Mouse (Mus musculus) CD8-positive naive resting alpha-beta T cell, adult 2 months (primary cell): ENCODE measurements around the gene Tmco3.
A peak's percentile ranks its signal among the peaks of the same experiment; 100 is the strongest.
"Not testable (repeated sequence)": the region's sequence is repeated elsewhere in the genome, so short reads cannot be mapped to it uniquely, and the experiment has no call there.

ENCODE experiments used
- DNase-seq, 2 experiments: peaks; one replicate each; pipeline ENCODE4 v3.0.0; 2022; ENCODE audit warnings: low read depth in 2 of 2, low spot score in 2 of 2

The Tmco3 gene

DNA sequence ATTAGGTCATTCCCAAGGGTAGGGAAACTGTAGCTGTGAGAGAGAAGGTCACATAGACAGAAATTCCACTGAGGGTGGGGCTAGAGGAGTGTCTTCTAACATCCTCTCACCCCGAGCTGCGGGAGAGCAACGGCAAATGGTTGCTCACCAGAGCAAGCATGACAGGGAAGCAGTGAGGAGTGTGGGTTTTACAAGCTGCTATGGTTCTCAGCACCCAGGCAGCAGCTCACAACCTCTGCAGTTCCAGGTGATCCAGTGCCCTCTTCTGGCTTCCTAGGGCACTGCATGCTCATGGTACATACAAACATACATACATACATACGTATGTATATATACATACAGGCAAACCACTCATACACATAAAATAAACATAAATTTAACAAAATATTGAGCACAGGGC lies 17.9 kb downstream of the Tmco3 start:
- DNase-seq = no peak

DNA sequence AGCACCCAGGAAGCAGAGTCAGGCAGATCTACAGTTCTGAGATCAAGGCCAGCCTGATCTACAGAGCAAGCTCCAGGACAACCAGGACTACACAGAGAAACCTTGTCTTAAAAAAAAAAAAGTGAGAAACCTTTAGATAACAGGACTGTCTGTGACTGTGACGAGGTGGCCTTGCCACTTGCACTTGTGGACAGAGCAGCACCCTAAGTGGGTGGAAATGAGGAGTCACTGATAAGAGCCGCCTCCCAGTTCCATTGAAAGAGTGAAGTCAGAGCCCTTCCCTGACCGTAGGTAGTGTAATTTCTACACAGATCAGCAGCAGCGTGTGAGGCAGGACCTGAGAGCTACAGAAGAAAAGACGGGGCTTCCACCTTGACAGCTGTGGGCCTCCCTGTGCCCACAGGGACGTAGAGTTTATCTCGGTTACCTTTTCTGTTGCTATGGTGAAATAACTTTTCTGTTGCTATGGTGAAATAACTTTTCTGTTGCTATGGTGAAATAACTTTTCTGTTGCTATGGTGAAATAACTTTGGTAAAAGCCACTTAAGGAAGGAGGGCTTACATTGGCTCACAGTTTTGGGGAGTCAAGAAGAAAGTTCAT lies 18.4 kb downstream of the Tmco3 start:
- no peak for DNase-seq

DNA sequence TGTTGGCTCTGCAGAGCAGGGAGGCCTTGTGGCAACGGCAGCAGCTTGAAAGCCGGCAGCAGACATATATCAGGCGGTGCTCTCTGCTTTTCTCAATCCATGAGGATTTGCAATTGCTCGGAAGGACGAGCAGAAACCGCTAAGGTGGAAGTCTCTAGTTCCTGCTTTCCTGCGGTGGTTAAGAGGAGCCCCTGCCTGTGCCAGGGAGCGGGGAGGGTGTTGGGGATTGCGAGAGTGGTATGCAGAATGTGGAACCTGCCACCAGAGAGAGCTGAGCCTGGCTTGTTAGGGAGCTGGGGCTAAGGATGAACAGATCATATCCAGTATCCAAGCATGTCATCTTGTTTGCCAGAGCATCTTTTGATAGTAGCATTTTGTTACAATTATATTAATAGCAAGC lies 18.9 kb downstream of the Tmco3 start:
- no peak for DNase-seq

DNA sequence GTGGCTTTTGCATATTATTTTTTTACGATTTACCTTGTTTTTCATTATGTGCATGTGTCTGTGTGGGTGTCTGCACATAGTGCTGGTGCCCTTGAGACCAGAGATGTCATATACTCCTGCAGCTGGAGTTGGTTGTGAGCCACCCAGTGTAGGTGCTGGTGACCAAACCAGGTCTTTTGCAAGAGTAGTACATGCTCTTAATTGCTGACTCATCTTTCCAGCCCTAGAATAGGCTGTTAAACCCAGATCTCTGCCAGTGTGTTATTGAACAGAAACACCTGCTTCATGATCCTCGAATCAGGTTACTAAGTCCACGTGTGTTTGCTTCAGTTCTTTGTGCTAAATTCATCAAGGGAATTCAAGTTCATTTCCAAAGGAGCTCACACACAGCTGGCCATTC lies 26.9 kb downstream of the Tmco3 start:
- no peak for DNase-seq

DNA sequence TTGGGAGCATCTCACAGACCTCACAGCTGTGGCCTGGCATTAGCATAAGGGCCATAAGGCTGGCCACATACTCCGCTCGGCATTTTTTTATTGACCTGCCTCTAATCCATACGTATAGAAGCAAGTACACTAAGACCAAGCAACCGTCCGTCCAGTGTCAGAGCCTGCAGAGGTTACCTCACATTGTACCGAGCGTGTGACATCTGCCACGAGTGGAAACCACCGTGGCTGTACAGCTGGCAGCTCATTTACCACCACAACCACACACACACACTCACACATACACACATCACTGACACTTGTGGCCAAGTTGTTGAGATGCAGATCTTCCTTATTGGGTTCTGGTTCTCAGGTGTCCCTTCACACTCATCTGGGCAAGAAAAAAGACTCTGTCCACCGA lies 28.7 kb downstream of the Tmco3 start:
- no peak for DNase-seq

DNA sequence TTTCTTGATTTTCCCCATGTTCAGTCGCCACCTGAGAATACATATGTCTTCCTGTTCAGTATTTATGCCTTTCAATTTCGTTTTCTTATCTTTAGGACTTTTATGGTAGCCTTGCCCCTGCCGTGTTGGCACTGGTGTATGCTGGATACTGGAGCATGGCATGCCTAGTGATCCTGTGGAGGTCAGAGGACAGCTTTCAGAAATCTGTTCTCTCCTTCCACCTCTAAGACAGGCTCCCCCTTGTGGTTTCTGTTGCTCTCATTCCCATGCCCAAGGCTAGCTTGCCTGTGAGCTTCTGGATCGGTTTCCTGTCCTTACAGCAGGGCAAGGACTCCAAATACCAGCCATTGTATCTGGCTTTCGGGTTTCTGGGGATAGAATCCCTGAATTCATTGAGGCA lies 38.6 kb downstream of the Tmco3 start:
- no peak for DNase-seq

DNA sequence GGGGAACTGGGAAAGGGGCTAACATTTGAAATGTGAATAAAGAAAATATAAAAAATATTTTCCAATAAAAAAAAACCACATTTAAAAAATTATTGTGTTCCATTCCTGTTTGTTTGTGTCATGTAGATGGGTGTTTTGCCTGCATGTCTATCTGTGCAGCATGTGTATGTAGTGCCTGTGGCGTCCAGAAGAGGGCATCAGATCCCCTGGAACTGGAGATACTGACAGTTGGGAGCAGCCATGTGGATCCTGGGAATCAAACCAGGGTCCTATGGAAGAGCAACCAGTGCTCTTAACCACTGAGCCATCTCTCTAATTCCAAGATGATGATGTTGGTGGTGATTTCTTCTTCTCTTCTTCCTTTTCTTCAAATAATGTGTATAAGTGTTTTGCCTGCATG lies 46.7 kb downstream of the Tmco3 start:
- no peak for DNase-seq

DNA sequence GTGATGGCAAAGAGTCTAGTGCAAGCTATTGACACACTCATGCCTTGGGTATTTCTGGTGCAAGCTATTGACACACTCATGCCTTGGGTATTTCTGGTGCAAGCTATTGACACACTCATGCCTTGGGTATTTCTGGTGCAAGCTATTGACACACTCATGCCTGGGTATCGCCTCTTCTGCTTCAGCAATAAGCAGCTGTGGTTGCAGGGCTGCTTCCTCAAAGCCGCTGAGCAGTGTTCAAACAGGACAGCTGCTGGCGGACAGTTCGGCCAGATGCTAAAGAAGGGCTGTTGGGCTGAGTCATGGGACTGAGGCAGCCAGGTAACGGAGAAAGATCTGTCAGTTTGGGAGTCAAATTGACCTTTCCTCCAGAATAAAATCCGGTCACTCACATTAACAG lies 49.3 kb downstream of the Tmco3 start:
- not testable (repeated sequence) for DNase-seq

DNA sequence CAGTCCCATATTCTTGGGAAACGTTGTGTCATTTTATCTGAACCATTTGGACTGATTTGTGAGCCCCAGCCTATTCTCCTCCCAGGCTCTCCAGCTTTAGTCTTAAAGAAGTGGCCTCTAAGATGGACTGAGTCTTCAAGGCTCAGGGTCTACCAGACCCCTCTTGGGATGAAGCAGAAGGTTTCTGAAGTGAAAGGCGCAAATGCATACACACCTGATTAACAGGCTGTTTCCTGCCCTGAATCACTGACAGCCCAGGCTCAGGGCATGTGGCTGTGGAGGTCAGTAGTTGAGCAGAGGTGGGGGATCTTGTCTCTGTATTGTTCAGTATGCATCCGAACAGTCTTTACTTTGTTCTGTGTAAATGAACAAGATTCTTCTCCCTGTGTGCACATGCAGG lies 49.7 kb downstream of the Tmco3 start:
- no peak for DNase-seq

DNA sequence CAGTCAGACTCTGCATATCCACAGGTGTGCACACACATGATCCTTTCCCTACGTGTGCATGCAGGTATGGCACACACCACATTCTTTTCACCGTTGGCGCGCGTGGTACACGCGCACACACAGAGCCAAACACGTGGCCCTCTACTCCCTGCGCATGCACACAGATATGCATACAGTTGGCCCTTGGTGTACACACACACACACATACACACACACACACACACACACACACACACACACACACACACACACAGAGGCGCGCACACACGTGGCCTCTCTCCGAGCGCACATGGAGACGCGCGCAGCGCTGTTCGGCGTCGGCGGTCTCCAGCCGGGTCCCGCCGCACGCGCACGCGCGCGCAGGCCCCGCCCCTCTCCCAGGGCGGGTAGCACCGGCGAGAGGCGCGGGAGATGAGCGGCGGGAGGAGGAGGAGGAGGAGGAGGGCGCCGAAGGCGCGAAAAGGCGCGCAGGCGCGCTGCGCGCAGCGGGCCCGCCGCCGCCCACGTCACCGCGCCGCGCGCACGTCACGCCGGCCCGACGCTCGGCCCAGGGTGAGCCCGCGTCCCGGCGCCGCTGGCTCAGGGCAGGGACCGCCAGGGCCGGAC lies 50.4 kb downstream of the Tmco3 start, which contains the start of gene Tfdp1:
Tfdp1 (plus strand) TSS at position 497 of the 606 bp plus-strand sequence.
- peak; percentile 41 to 50 for DNase-seq

DNA sequence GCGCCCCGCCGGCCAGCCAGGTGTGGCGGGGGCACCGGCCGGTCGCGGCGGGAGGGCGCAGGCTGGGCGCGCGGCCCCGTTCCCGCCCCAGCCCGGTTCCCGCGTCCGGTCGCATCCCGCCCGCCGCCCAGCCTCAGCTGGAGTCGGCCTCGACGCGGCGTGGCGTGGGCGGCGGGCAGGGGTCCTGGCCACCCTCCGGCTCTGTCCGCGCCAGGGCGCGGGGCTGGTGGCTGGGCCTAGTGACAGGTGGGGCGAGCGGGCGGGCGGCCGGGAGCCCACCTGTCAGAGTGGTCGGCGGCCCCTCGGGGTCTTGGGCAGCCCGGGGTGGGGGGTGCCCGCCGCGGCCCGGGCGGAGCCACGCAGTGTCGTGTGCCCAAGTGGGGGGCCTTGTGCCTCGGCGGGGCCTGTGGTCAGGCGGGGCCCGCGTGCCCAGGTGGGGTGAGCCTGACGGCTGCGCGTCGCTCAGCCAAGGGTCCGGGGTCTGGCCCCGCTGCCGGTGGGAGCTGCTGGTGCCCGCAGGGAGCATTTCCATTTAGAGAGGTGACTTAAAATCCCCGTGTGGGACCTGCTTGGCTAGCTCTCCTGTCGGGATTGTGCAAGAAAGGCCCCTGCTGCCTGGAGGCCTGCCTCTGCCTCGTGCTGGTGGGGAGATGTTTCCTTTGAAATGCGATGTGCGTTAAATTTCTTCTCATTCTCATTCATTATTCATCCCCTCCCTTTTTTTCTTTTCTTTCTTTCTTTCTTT lies 51.1 kb downstream of the Tmco3 start:
- DNase-seq = peak in 1 of 2 experiments; percentile 4

DNA sequence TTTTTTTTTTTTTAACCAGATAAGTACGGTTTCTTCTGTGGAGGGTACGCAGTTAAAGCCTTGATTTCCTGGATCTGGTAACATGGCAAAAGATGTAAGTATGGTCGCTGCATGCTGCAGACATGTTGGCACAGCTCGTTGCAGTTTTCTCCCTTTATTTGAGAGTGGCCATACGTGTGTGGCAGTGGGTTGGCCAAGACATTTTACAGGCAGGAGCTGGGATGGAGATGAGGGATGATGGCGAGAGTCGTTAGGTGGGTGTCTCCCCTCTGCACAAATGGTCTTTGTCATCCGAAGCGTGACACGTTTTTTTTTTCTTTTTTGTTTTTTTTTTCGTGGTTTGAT lies 51.6 kb downstream of the Tmco3 start:
- no peak for DNase-seq

DNA sequence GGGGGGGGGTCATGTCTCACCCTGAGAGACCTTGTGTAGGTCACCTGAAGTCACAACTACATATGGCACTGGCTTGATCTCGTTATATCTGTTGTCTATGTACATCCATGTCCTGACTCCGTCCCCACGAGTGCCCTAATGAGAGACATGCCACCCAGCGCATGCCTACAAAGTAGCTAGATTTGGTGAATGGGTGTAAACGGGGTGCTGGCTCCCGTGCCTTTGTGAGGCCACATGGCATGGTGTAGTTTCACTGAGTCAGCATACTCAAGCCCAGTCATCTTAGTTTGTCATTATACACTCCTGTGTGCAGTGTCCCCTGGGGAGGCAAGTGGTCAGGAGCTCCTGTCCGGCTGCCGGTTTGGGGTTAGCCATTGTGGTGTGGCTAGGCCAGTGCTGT lies 52.7 kb downstream of the Tmco3 start:
- DNase-seq = no peak

DNA sequence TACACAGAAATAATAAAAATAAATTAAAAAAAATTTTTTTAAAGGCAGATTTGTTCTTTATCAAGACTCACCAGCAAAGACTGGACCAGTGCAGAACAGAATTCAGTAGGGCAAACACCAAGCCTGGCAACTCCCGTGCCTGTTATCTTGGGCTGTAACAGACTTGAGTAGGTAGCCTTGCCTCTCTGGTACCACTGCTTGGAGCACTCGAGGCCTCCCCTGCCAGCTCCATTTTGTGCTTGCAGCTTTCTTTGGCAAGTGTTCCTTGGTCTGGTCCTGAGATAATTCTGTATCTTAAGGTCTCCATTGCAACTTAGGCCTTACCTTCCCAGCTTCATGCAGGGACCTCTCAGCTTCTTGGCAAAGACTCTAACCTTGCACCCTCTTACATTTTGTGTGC lies 54.4 kb downstream of the Tmco3 start:
- no peak for DNase-seq

DNA sequence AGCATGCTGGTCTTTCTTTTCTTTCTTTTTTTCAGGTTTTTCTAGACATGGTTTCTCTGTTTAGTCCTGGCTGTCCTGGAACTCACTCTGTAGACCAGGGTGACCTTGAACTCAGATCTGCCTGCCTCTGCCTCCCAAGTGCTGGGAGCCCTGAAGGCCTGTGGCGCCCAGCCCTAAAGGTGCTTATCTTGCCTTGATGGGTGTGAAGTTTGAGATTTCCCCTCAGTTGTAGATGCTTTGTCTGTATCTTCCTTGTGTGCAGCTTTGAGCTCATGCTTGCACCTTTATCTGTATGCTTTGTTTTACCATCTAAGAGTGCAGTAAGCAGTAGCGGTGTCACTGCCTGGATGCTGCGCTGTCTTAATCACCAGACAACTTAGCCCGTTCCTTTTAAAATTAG lies 55.1 kb downstream of the Tmco3 start:
- DNase-seq = no peak

DNA sequence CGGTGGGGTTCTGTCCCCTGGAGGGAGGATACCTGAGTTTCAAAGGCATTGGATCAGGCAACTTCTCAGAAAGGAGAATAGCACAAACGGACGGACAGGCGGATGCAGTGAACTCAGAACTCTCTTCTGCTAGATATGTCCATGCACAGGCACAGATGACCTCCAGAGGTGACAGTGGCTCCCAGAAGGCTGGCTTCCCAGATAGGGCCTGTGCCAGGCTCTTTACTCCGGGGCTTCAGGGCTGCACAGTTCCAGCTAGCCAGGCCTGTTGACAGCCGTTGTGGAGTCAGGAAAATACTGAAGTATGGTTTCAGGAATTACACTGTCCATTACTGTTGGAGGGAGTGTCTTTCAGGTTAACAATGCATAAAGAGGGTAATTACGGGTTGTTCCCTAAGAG lies 62.1 kb downstream of the Tmco3 start:
- DNase-seq = no peak

DNA sequence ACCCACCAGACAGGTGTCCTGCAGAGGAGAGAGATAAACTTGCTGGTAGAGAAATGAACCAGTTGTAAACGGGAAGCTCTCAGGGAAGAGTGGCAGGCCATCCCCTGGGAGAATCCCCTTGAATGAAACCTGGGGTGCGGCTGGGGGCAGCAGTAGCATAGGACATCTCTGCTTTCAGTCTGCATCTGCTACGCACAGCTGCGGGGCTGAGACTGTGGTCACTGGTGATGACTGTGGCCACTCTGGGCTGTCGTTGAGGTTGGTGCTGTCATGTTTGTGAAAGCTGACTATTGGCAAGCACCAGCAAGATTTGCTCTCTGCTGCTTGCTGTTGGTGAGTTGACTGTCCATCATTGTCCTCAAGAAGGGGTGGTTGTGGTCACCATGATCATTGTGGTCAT lies 63.6 kb downstream of the Tmco3 start:
- DNase-seq = no peak

DNA sequence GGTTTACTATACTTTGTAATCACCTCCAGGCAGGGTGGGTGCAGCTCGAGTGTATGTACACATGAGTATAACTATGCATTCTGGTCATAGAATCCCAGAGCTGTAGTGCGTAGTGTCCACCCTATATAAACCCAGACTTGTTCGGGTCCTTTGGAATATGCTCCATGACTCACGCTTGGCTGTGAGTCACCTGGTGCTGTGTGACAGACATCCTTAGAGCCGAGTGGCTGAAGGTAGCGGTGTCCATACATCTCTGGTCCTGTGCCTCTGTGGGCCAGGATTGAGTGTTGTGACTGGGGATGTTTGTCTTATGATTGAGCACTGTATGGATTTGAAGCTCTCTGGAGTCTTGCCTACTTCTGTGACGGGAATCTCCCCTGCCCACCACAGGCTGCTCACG lies 64.6 kb downstream of the Tmco3 start:
- no peak for DNase-seq

DNA sequence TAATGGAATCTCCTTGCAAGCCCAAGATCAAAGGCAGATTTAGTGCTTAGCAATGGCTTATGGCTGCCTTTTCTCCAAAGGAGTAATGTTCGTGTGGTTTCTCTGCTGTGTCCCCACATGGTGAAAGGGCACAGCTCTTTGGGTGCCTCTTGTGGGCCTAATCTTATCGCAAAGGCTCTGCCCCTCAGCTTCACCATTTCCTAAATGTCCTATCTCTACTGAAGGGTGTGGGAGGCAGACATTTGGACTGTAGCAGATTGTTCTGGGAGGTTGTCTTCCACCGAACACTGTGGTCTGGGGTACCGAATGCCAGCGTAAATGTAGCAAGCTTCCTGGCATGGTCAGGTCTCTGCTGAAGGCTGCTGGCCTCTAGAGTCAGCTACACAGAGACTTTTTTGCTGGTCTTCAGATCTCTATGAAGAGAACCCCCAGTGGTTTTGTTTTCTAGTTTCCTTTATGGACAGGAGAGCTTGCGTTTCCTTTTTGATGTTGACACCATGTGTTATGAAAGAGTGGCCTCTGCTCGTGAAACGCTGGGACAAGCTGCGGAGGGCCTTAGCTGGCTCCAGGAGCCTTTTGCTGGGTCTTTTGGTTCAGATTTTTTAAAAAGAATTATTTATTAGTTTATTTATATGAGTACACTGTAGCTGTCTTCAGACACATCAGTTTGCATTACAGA lies 65.3 kb downstream of the Tmco3 start:
- no peak for DNase-seq

DNA sequence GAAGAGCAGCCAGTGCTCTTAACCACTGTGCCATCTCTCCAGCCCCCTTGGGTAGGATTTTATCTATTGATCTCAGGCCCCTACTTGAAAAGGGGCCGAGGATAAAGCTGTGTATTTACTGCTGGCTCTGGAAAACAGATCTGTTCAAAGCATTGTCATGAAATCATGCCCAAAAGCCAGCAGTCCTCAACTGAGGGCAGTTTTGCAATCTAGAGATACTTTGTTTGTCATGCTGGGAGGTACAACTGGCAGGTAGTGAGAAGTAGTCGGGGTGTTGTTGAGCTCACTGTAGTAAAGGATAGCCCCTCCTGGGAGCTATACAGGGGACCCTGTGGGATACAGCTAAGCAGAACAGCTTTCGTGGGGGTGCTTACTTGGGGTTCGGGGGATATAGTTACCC lies 65.9 kb downstream of the Tmco3 start:
- no peak for DNase-seq

DNA sequence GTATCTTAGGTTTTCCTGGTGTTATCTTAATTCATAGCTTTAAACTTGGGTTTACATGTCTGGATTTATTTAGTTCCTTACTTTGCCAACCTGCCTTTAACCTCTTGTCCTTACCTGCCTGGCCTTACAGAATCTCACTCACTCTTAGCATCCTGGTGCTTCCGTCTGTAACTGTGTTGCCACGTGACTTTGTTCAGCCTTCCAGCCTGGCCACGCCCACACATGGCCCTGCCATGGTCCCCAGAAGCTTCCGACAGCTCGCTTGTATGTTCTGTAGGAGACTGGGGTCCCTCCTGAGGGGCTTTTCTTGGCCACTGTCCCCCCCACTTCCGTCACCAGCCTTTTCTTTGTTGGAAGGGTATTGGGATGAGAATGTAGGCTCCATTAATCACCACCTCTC lies 68.2 kb downstream of the Tmco3 start:
- DNase-seq = no peak

DNA sequence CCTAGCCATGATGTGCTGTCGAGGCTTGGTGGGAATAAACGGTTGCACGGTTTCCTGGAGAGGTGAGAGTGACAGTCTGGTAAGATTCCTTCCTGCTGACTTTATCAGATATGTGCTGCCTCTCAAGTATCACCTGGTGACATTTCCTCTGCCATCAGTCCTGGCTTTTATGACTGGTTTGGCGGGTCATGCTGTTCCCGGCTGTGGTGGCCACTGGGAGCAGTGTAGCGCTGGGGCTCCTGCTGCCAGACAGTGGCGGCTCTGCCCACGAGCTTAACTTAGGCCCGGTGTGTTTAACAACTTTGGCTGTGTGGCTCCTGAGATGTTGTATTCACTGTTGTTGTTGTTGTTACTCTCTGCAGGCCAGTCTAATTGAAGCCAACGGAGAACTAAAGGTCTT lies 68.7 kb downstream of the Tmco3 start:
- no peak for DNase-seq
